Mouse (Mus musculus) granulocyte monocyte progenitor cell, adult 5-6 weeks (primary cell): ENCODE data around the gene Il5ra. TPM values are rescaled to one million over a fixed set of nuclear protein-coding genes. Genes with fewer than 3 reads are reported as not detected.

ENCODE experiments used
- ATAC-seq: replicated peaks from 2 replicates; pipeline ENCODE4 v1.8.0; 2016; ENCODE audit warnings: mild to moderate bottlenecking, moderate TSS enrichment, inconsistent platforms; ENCODE audit not compliant: poor library complexity, severe bottlenecking
- total RNA-seq, 2 experiments: library from RNA; stranded (forward) in 1 of 2; stranded (reverse) in 1 of 2; fragments of 200-712, 200-1000 nt in 1 of 2; fragments of >200 nt in 1 of 2; fragmentation: Nextera tagmentation in 1 of 2; gene quantifications; 2 replicates each; pipeline ENCODE4 v1.2.3; 2014 to 2017

Gene Il5ra
- total RNA-seq (2014; fragmentation: Nextera tagmentation) (not detected in 2 replicates), total RNA-seq (2017) (0.15 and 1.4 TPM in 2 replicates)

DNA sequence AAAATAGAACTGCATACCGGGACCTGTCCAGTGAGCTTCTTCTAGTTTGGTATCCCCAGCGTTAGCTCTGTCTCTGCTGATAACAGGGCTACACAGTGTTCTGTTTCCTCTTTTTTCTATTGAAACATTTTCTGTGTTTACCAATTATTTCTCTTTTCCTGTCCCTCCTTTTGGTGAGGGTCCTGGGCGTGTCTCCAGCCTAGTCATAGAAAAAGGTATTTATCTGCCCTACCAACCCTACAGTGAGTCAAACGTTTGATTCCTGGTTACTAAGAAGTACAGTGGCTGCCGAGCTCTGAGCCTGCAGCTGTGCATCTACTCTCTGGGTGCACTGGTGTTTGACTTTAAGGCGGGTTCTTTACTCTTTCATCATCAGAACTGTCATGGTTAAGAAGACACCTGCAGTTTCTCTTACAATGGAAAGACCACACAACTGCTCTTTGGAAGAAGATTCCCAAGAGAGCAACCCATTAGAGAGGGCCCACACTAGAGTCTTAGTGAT, at the start of gene Il5ra:
Gene Il5ra (minus strand): TSS at position 151 of the 502 bp plus-strand sequence.
- peak; percentile 62 for ATAC-seq

DNA sequence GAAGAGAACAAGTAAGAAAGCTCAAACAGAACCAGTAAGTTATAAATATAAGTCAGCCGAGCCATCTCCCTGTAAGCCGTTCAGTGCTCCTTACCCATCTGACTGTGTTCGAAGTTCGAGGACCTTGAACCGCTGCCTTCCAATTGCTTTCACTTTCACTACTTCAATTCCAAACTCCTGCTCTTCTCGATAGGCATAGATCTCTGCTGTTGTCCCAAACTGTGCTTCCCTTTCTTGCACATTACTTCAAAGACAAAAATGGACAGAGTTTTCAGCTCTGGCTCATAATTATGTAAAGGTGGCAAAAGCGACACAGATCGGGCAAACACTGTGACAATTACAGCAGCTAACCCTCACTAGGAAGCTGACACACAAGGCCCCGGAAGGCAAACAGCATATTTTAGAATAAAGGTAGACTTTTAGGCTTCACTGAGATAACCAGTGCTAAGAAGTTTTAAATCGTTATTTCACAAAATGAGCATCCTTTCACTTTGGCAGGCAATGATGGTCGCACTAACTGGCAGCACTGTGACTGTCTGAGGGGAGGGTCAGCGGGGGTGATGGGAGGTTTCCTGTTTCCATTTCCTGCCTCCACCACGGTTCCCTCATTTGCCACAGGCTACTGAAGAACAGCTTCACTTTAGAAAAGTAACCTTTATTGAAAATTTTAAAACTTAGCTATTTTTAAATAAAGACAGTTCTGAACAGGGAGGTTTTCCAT, 45.4 kb upstream of the Il5ra start:
- ATAC-seq, result peak; percentile 74

DNA sequence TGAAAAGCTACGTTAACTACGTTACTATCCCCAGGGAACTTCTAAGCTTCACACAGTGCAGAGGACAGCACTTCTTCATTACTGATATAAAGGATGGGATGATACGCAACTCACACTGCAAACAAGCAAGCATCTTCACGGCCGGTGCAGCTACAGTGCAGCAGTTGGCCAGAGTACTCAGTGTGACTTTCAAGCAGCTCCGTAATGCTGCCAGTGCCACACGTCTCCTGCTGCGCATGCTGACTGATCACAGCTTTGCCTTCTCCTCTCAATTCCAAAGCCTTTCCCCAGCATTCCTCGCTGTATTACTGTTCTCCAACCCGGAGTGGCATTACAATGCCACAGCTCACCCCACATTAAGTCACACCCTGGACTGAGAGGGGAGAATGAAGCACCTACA, 44.8 kb upstream of the Il5ra start:
- peak; percentile 3; the same call in 1 of the 2 replicates for ATAC-seq

DNA sequence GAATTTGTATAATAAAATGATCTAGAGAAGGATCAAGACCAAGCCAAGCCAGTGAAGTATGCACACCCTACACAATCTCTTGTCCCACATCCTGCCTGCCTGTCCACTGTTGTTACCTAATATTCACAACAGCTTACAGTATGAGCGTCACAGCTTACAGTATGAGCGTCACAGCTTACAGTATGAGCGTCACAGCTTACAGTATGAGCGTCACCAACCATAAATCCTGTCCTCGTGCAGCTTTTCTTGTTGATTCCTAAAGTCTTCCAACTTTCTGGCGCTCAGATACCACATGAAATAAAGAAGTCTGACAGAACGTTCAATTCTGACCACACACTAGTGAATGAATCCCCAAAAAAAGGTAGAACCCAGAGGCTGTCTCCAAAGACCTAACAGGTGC, 44.3 kb upstream of the Il5ra start:
- 0 out of 2 replicates have a peak, but pooled peaks have one; percentile 8 for ATAC-seq

DNA sequence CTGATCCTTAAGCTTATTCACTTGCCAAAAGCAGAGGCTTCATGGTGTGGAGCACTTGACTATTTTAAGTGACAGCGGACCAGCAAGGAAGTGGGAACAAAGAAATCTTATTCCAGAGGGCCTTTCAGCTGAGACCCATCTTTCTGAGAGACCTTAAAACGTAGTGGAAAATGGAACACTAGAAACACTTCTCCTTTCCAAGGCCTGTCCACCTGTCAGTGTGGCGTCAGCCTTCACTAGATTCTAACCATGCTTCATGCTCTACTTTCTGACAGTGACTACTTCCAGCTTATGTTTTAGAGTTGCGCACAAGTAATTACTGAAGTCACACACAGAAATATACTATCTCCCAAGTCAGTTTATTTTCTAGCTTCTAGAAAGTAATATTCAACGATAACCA, 43.6 kb upstream of the Il5ra start:
- ATAC-seq, result no peak

DNA sequence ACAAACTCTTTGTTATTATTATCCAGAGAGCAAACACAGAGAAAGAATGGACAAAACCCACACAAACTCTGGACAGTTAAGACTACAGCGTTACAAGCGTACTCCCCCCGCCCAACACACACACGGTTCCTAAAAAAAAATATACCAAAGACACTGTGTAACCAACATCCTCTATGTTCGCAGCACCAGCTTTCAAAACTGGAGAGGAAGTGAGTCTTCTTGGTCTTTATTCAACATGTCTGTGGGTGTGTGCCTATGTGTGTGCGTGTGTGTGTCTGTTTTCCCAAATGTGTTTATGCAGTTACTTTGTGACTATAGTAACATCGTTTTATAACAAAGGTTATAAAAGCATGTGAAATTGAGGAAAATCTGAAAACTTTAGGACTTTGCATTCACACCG, 42.6 kb upstream of the Il5ra start:
- ATAC-seq, result peak; percentile 51

DNA sequence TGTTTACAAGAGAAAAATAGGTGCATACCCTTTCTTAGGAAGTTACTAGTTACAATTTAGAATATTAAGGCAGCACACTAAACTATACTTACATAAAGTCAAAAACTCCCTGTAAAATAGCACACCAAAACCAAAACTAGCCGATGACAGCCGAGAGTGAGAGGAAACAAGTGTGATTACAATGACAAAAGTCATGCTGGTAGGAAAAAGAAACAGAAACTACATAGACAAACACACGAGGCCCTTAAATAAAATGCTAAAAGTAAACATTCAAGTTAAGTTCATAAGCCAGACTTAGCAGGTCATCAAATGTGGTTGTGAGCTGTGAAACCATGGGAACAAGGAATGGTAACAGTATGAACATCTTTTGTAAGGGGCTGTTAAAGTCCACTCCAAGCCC, 38.3 kb upstream of the Il5ra start:
- ATAC-seq, result no peak

DNA sequence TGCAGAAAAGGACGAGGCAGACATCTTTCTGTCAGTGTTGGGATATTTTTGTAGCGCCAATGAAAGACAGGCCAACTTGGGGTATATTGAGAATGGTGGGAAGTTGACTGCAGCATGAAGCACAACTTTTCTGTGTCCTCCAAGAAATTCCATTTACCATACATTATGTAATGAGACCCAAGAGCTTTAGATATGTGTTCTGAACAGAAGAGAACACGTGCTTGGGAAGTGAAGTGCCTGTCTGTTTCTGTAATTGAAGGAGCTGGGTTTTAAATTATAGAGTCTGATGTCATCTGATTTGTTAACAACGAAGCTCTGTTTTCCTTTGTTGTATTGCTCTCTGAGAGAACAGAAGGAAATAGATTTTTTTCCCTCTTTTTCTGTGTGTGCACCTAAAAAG, 21.2 kb upstream of the Il5ra start:
- ATAC-seq, result no peak

DNA sequence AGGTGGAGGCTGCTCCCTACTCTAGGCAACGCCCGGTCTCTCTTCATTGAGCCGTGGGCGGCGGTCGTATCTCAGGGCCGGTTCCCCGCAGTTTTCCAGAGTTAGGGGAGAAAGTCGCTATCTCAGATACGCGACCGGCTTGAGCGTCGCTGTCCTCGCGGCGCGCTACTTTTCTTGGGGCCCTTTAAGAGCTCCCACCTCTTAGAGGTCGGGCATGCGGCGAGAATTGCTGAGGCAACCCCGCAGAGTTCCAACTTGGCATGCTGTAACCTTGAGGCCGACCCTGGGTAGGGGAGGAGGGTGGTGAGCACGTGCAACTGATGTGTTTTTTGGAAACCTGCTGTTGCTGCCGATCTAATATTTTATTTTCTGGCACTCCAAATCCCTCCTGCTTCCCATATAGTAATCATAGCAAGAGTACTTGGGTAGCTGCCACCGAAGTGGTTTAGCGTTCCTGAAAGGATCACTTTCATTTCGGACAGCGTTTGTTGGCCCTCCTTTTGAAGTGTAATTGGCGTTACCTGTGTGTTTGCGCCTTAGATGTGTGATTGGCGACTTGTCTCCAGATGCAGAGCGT, 20.5 kb upstream of the Il5ra start:
- ATAC-seq, result peak; percentile 66

DNA sequence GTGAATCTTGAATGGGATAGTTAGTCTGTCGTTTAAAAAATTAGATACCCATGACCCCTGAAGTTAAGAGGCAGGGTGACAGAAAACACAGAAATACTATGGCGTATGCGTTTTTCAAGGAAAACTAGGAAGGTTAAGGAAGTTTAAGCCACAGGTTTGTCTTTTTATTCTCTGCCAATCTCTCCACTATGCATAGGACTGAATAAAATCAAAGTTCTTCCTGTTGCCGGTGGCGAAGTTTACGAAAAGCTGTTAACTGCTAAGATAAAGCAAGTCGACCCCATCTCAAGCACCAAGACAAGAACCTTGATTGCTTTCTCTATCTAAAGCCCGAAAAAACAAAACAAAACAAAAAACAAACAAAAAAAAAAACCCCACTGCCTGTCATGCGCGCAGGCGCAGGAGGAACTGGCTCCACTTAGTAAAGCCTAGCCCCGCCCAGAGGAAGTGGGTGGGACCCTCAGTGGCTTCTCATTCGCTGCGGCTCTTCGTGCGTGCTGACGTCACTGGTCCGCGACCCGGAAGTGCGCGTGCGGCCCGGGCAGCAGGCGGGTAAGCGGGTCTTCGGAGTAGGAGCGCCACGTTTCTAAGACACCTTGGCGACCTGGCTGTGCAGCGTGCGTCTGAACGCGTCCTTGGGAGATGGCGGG, 19.9 kb upstream of the Il5ra start, which contains the start of gene Trnt1:
Gene Trnt1 (plus strand): TSS at position 481 of the 650 bp plus-strand sequence.
- ATAC-seq, result peak; percentile 99

DNA sequence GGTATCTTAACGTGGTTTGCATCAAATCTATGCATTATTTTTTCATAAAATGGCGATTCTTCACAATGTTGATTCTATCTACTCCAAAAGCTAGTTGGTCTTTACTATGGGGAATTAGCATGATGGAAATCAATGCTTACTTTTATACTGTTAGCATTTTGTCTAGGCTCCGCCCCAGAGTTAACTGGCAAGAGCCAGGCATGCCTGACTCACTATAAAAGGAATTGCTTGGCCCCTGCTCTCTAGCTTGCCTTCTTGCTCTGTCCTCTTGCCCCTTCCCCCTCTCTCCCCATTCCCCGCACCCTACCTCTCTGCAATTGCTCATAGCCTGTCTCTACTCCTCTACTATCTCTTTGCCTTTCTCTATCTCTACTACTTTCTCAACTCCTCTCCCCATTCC, 17.9 kb upstream of the Il5ra start:
- ATAC-seq, result no peak

DNA sequence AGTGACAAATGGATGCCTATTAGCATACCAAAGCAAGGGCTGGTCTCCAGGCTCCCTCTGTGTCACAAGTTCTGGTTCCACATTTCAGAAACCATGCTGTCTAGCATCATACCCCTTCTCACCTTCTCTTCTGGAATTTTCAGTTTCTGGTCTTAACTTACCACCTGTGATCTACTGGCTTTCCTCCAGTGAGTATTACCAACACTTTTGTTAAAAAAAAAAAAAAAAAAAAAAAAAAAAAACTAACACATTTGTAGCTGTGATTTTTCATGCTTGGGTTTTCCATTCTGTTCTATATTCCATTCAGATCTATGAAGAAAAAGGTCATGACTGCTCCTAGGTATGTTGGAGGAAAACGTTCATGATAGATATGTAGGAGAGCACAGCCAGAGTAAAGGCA, 17.1 kb upstream of the Il5ra start:
- ATAC-seq, result no peak

DNA sequence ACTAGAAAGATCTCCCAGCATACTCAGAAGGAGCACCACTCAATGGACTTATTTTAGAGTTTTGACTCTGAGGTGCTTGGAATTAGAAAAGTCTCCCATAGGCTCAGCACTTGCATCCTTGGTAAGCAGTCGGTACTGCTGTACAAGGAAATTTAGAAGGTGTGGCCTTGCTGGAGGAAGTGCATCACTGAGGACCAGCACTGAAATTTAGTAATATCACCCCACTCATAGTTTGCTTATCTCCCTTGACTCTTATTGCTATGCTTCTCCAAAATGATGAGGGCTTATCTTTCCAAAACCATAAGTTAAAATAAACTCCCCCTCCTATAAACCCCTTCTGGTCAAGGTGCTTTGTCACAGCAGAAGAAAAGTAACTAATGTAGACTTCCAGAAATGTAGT, 12.6 kb upstream of the Il5ra start:
- no peak for ATAC-seq

DNA sequence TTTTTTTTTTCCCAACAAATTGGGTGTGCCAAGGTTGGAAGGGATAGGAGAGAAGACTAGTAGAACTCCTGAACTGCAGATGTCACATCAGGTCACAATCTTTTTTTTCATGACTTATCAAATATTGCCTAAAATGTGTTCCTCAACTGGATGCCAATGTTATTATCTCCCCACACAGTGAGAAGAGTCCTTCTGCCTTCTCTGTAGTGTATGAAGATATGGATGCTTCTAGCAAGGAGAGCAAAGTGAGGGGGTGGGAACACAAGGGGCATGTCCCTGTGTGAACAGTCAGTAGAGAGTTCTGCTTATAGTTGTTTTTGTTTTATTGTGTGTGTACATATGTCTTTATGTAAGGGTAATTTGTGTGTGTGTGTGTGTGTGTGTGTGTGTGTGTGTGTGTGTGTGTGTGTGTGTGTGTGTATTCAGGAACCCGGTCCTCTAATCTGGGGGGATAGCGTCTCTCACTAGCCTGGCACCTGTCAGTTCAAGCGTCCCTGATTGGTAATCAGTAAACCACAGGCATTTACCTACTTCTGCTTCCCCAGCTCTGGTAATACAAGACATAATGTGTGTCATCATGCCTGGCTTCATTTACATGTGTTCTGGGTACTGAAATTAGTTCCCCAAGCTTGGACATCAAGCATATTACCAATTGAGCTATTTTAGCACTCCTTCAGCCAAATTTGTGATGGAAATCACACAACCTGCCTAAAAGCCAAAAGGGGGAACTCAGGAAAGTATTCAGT, 11.8 kb upstream of the Il5ra start:
- ATAC-seq, result peak; percentile 87

DNA sequence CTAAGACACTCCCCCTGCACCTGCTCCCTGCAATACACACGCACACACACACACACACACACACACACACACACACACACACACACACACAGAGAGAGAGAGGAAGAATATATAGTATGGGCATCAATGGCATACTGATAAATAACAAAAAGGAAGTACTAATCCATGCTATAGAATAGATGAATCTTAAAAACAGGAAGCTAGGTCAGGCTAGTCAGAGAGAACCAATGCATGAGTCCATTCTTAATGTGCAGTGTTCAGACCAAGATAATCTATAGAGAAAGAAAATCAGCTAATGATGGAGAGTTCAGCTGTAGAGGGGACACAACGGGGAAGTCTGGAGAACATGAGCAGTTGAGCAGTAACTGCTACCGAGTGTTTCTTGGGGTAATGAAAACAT, 9.5 kb upstream of the Il5ra start:
- ATAC-seq, result peak; percentile 62

DNA sequence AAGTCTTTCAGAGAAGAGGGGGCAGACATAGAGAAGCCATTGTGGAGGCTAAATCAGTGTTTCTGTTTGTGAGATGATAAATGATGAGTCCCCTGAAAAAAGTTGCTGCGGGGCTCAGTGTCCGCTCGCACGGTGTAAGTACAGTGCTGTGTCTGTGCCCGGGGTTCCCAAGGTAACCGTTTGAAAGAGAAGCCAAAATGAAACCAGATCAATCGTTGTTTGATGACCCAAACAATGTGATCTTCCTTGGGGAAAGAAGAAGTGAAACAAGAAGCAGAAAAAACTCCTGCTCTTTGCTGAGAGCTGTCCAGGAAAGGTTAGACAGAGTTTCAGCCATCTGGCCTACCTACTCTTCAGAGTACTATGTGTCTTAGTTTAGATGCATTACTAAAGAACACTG, 1.5 kb upstream of the Il5ra start:
- peak; percentile 89 for ATAC-seq

DNA sequence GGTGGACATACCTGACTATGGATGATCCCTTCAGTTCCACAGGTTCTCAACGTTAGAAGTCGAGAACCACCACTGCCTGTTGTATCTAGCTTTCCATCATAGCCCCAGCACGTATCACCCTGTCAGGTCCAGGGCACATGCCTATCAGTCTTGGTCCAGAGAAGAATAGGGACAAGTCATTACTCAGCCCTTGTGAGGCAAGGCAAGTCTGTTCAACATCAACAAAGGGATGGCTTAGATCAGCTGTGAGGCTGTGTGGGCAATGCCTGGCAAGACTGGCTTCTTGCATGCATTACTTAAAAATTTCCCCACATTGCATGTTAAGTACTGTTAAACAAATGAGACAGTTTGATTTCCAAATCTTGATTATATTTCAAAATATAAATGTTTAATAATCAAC, 1.0 kb downstream of the Il5ra start:
- ATAC-seq, result no peak

DNA sequence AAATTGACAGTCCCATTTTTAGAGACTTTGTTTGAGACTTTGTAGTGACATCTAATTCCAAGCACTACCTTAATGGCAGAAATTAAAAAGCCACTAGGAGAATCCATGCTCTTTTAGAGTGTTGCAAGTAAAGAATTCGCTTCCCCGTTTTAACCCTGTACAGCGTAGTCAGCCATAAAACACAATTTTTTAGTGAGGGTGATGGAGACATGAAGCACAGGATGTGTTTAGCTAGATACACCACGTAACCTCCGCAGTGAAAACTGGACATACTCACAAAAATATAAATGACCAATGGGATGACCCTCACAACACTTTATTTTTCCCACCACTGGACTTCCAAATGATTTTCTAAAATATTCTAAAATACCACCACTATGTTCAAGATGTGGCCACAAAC, 1.6 kb downstream of the Il5ra start:
- ATAC-seq, result no peak

DNA sequence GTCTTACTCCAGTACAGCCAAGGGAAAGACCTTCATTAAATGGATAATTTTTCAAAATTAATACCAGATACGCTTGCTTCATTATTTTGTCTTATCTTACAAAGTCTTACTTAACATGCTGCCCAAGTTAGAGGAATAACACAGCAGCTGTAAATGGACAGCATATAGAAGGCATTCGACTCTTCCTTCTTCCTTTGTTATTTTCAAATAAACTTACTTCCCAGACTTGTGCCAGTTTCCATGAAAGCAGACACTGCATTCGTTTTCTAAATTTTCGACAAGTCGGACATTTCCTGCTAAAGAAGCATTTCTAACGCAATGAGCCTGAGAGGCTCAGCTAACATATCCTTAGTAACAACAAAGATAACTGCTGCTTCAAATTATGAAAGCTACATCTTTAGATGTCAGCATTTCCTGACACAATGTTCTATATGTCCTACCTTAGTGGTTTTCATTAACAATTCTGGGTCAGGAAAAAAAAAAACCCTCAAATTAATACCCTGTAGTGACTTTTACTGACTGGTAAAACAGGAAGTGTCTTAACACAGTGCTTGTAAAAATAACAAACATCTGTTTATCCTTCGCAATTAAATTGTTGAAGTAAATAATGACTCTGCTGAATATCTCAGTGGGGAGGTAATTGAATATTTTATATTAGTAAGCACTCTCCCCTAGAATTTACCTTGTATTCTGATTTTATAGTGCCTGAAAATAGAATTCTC, 3.0 kb downstream of the Il5ra start:
- no peak for ATAC-seq
